Mouse (Mus musculus): ENCODE results near the gene Ctnna2.

Gene Ctnna2

DNA sequence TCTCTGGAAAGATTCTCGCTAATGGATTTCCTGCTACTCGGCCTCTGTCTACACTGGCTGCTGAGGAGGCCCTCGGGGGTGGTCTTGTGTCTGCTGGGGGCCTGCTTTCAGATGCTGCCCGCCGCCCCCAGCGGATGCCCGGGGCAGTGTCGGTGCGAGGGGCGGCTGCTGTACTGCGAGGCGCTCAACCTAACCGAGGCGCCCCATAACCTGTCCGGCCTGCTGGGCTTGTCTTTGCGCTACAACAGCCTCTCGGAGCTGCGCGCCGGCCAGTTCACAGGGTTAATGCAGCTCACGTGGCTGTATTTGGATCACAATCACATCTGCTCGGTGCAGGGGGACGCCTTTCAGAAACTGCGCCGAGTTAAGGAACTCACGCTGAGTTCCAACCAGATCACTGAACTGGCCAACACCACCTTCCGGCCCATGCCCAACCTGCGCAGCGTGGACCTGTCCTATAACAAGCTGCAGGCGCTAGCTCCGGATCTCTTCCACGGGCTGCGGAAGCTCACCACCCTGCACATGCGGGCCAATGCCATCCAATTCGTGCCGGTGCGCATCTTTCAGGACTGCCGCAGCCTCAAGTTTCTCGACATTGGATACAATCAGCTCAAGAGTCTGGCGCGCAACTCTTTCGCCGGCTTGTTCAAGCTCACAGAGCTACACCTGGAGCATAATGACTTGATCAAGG is 735.8 kb downstream of the Ctnna2 start:
- DNase-seq: peak; percentile 38

- peak; percentile 74 for DNase-seq
Observed at GRCm38 (mm10) chr6:77242601-77243406, 736.7 kb downstream of the Ctnna2 start, which contains the start of gene Lrrtm1. Gene Lrrtm1, plus strand, starts transcription at chr6:77242689.

DNA sequence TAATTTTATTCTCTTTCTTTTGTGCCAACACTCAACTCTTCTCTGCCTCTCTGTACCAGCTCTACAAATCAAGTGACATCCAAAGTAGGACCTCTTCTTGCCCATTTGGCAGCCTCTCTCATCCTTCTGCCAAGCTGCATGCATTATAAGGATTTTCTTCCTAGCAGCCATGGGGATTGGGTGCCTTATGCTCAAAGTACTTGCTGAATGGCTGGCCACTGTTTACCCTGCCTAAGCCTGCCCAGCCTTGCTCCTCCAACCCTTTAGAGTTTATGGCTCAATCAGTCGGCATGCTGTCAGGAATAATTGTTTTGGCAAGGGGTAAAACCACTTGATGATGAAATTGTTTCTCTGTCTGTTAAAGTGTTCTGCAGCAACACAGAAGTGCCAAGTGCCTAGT is 739.1 kb downstream of the Ctnna2 start:
- no peak for DNase-seq

GRCm38 (mm10) chr6:77222849-77223638 is 756.5 kb downstream of the Ctnna2 start:
- DNase-seq: peak; percentile 10

DNA sequence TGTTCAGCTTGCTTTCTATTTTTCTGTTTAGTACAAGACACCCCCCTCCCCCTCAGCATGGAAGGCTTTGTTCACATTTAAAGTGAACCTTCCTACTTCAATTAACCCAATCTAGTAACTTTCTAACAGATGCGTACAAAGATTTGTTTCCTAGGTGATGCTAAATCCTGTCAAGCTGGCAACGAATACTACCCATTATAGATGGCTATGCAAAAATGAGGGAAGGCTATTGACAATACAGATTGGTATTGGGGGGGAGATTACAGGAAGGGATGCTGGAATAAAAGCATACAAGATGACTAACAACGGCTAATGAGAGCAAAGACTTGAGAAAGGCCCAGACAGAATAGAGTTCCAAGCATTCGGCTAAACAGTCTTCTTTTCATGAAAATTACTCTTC is 758.7 kb downstream of the Ctnna2 start:
- no peak for DNase-seq

DNA sequence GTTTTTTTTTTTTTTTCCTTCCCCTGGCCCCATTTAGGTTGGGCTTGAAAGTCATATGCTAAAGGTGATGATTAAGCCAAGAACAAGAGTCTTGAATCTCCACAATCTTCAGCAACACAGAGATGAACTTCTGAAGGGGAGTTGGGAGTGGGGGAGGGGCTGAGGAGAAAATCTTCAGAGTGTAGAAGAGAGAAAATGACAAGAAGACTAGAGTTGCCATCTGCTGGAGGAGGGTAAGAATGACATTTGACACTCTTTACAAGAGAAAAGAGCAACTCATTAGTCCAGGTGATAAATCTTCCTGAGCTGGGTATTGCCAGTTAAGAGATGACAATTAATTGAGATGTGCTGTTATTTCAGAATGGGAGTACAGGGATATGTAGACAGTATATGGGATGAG is 760.6 kb downstream of the Ctnna2 start:
- DNase-seq: peak; percentile 63

DNA sequence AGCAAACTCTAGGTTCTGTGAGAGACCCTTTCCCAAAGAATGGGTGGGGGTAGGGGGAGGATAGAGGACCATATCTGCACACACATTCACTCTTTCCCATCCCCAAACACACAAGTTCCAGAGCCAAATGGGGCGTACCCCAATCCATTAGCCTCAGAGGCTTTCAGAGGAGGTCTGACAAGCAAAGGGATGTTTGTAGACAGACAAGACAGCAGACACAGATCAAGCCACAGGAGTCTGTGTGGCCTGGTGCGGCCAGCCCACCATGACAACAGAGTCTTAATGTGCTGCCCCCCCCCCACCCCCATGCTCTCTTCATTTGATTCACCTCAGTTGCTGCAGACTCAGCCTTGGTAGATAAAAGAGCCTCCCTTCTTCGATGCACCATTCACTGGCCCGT is 764.2 kb downstream of the Ctnna2 start:
- no peak for DNase-seq

- peak; percentile 36 for DNase-seq
Observed at GRCm38 (mm10) chr6:77213757-77214409, 765.6 kb downstream of the Ctnna2 start.

DNA sequence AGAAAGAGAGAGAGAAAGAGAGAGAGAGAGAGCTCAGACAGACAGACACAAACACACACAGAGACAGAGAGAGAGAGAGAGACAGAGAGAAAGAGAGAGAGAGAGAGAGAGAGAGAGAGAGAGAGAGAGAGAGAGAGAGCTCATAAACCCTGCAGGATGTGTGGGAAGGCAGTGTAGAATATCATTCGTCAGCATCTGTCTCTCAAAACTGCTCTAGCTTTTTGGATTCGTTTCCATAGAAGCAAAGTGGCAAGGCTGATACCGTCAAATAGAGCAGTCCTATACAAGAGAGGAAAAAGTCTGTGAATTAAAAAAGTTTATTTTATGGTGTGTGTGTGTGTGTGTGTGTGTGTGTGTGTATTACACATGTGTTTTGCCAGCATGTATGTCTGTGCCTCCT is 769.6 kb downstream of the Ctnna2 start:
- DNase-seq: no peak

GRCm38 (mm10) chr6:77209183-77209582 is 770.3 kb downstream of the Ctnna2 start:
- DNase-seq: no peak

- no peak for DNase-seq
Observed at GRCm38 (mm10) chr6:77199375-77199774, 780.1 kb downstream of the Ctnna2 start.

GRCm38 (mm10) chr6:77196650-77197049 is 782.8 kb downstream of the Ctnna2 start:
- DNase-seq: no peak

GRCm38 (mm10) chr6:77191635-77192034 is 787.9 kb downstream of the Ctnna2 start:
- DNase-seq: no peak

- DNase-seq: no peak
Observed at GRCm38 (mm10) chr6:77188628-77189027, 790.9 kb downstream of the Ctnna2 start.

DNA sequence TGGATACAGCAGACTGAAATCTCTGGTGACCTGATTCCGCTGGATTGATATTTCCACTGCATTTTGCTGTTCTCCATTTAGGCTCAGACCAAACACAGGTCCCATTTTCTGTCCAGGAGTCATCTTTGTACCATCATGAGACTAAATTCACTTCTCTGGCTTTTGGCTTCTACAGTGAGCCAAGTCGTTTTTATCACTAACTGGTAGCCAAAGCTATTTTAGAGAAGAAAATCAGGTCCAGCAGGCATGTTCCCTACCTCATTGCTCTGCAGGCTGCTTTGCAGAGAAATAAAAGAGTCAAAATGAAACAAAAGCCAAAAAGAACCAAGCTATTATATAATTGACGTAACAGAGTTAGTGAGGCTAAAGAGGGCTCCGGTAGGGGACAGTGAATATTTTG is 793.7 kb downstream of the Ctnna2 start:
- no peak for DNase-seq

DNA sequence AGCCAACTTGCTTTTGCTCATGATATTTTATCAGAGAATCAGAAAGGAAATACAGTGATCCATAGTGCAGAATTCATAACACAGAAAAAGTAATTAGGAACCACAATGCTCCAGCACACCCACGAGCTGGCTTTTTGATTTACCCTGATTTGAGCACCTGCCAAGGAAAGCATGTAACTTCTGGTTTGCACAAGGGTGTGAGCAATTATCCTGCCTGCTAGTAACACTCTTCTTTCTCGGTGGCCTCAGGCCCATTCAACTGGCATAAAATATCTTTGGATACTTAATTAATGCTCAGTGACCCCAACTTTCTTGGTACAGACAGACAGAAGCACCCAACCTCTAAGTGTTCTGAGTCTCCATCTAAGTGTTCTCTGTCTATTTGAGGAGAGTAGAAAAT is 794.6 kb downstream of the Ctnna2 start:
- no peak for DNase-seq

- DNase-seq: no peak
Observed at GRCm38 (mm10) chr6:77175764-77176163, 803.7 kb downstream of the Ctnna2 start.

GRCm38 (mm10) chr6:77157028-77157427 is 822.5 kb downstream of the Ctnna2 start:
- DNase-seq: no peak

DNA sequence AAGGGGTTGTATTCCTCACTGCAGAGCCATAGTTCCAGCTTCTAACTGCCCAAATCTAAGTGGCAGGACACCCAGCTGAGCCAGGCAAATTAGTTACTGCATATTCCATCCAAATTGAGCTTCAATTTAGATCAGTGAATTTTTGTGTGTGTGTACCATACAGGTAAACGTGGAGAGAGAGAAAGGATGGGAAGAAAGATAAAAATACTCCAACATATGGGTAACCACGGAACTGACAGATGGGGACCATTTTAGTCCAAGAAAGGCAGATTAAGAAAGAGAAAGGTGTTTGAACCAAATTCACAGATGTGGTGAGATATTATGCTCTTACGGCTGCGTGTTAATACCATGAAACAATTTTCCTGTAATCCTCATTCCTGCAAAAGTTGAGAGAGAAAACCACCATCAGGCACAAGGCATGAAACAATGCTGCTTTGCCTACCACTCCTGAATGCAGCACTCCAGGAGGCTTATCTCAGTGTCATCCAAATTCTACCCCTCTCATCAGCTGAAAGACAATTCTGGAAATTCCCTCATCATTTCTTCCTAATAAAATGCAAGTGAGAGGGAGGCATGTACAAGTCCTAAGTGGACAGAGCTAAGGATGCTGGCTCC is 840.1 kb downstream of the Ctnna2 start:
- no peak for DNase-seq

DNA sequence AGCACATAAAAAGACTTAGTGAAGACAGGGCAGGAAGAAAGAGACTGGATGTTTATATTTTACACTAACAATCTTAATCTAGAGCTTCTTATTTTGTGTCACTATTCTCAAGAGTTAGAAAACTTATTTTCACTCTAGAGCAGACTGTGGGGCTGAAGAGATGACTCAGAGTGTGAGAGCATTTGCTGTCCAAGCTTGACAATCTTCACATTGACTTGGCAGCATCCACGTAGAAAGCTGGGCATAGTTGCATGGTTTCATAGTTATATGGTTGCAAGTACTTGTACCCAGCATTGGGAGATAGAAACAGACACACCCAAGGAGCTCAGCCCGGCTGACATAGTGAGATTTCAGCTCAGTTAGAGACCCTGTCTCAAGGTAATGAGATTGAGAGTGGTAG is 858.6 kb downstream of the Ctnna2 start:
- no peak for DNase-seq

GRCm38 (mm10) chr6:77120510-77120909 is 859.0 kb downstream of the Ctnna2 start:
- DNase-seq: no peak
